Mouse (Mus musculus): ENCODE data around the gene Tcte2.

- no peak for TF ChIP-seq PAX5 (IDR thresholded peaks at IDR 0.05; ENCODE audit: low read length)
- TF ChIP-seq RCOR1 (conservative IDR thresholded peaks at IDR 0.05; ENCODE audit: low read depth, low read length): no peak
- no peak for TF ChIP-seq USF1 (IDR thresholded peaks at IDR 0.05; ENCODE audit: low read depth, low read length)
- TF ChIP-seq ETS1 (conservative IDR thresholded peaks at IDR 0.05; ENCODE audit: low read depth, low read length): no peak
- no peak for TF ChIP-seq ZC3H11A (IDR thresholded peaks at IDR 0.05; ENCODE audit: low read depth, low read length)
- TF ChIP-seq SIN3A (IDR thresholded peaks at IDR 0.05; ENCODE audit: low read length): no peak
- no peak for TF ChIP-seq ELF1 (IDR thresholded peaks at IDR 0.05; ENCODE audit: low read depth, low read length)
- TF ChIP-seq CTCF (conservative IDR thresholded peaks at IDR 0.05 in 1 of 2, IDR thresholded peaks at IDR 0.05 in 1 of 2; ENCODE audit: low read depth in 2 of 2, low read length in 2 of 2): no peak
Measured at GRCm38 (mm10) chr17:13722434-13722833, 39.2 kb downstream of the Tcte2 start.

Measured in CH12.LX (cell line).